Mouse (Mus musculus) liver, postnatal 0 days (tissue): ENCODE measurements around the gene Foxp2. TPM values are rescaled to one million over a fixed set of nuclear protein-coding genes. Genes with fewer than 3 reads are reported as not detected.

Experiments
- ATAC-seq: fragments of 200-750 bp; cut with Nextera tagmentation; 2 replicates; pipeline ENCODE4 v1.8.0; 2017; ENCODE audit warnings: mild to moderate bottlenecking, moderate library complexity
- DNase-seq: peaks from one replicate; pipeline ENCODE4 v3.0.0-alpha.2; 2016
- H3K27ac ChIP-seq: fragments of 300-500 bp; sonication (generic); 2 replicates; pipeline ENCODE4 v1.5.1; 2014; ENCODE audit warnings: antibody characterized with exemption, moderate library complexity, mild to moderate bottlenecking, low read depth
- H3K27me3 ChIP-seq: fragments of 300-500 bp; sonication (generic); 2 replicates; pipeline ENCODE4 v1.6.1; 2014; ENCODE audit warnings: low read length, control low read depth, mixed read lengths; ENCODE audit not compliant: insufficient read depth
- H3K36me3 ChIP-seq: fragments of 300-500 bp; sonication (generic); replicated peaks from 2 replicates; pipeline ENCODE4 v1.6.1; 2014; ENCODE audit warnings: mild to moderate bottlenecking, control low read depth, low read length, moderate library complexity, mixed read lengths; ENCODE audit not compliant: insufficient read depth
- H3K4me1 ChIP-seq: fragments of 300-500 bp; sonication (generic); 2 replicates; pipeline ENCODE4 v1.6.1; 2014; ENCODE audit warnings: antibody characterized with exemption, mild to moderate bottlenecking, control low read depth; ENCODE audit not compliant: insufficient read depth
- H3K4me2 ChIP-seq: fragments of 300-500 bp; sonication (generic); 2 replicates; pipeline ENCODE4 v1.6.1; 2014; ENCODE audit warnings: low read depth, mild to moderate bottlenecking, low read length, moderate library complexity, mixed read lengths
- H3K4me3 ChIP-seq: fragments of 300-500 bp; sonication (generic); 2 replicates; pipeline ENCODE4 v1.5.1; 2014; ENCODE audit warnings: low read depth, low read length
- H3K9ac ChIP-seq: fragments of 300-500 bp; sonication (generic); replicated peaks from 2 replicates; pipeline ENCODE4 v1.6.1; 2014; ENCODE audit warnings: mild to moderate bottlenecking, moderate library complexity
- H3K9me3 ChIP-seq: fragments of 300-500 bp; sonication (generic); 2 replicates; pipeline ENCODE4 v1.6.1; 2016; ENCODE audit warnings: mild to moderate bottlenecking, control low read depth, low read length, mixed read lengths
- CTCF ChIP-seq: sonication (generic); IDR thresholded peaks from 2 replicates; pipeline ENCODE4 v1.5.1; 2016; ENCODE audit warnings: antibody characterized with exemption, low read depth
- EP300 ChIP-seq: IDR thresholded peaks from 2 replicates; pipeline ENCODE4 v1.6.1; 2016; ENCODE audit warnings: antibody characterized with exemption, low read depth, mild to moderate bottlenecking
- WGBS: fragments of 180-500 bp; shearing (Covaris S2); extraction: QIAGEN DNeasy Blood & Tissue Kit; methylation state at CpG from one replicate; pipeline ENCODE4 v1.1.7; 2014; ENCODE audit not compliant: insufficient replicate concordance; 5-methylcytosine and 5-hydroxymethylcytosine counted together
- polyA plus RNA-seq: library from polyadenylated mRNA; unstranded; fragments of >200 nt; fragmentation: Nextera tagmentation; extraction: Ambion mirVana; gene quantifications from 2 replicates; pipeline ENCODE4 v1.2.1, GENCODE M21; 2015

Foxp2 gene
- polyA plus RNA-seq, 1 experiment from 2014 or later = 1.6 TPM

DNA sequence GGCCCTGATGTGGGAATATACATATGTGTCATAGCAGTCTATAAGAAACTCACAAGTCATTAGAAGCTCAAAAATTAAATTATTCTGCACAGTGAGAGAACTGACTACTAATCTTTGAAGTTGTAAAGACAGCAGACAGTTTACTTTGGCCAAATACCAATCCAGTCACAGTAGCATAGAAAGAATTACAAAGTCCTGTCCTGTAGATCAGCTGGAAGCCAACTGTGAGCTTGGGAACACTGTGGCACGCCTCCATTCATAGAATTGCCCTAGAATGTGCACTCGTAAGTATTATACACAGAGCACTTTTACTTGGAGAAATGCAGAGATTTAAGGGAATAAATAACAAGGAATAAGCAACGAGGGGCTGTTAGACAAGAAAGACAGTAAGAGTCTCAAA is 472.5 kb downstream of the Foxp2 start:
- no peak overlapping the region for H3K4me2 ChIP-seq
- ATAC-seq (no peak), DNase-seq (no peak)
- no peaks in the 10 kb centered on the region for H3K9me3 ChIP-seq
- no peak overlapping the region for H3K4me3 ChIP-seq
- WGBS = 61% methylated on average over 3 of the region's 3 CpGs
- TF ChIP-seq CTCF (no peak), EP300 (no peak)
- H3K27ac ChIP-seq = no peak overlapping the region
- no peaks in the 10 kb centered on the region for H3K36me3 ChIP-seq
- no peak overlapping the region for H3K9ac ChIP-seq
- no peaks in the 10 kb centered on the region for H3K27me3 ChIP-seq
- no peaks in the 10 kb centered on the region for H3K4me1 ChIP-seq

DNA sequence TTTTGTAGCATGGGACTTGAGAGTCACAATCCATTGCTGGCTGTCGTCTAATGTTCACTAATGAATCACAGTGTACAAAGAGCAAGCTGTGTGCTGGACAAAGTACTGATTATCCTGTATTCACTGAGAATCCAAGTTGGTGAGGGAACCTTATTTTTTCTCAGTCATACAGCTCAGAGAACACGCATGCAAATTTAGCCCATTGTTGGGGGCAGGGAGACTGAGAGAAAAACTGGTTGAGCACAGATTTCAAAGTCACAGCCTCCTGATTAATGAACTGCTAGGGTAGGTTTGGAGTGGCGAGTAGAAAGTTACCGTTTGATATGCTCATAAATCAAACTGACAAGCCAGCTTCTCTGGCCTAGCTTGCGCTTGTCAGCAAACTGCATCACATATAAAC is 477.1 kb downstream of the Foxp2 start:
- Histone ChIP-seq H3K4me3 (no peak overlapping the region), H3K27me3 (no peaks in the 10 kb centered on the region), H3K36me3 (no peaks in the 10 kb centered on the region), H3K9me3 (no peaks in the 10 kb centered on the region), H3K27ac (no peak overlapping the region), H3K9ac (no peak overlapping the region), H3K4me1 (no peaks in the 10 kb centered on the region), H3K4me2 (no peak overlapping the region)
- TF ChIP-seq EP300 = no peak
- TF ChIP-seq CTCF = no peak
- no peak for ATAC-seq
- WGBS = 74% methylated on average over 5 of the region's 5 CpGs
- no peak for DNase-seq

DNA sequence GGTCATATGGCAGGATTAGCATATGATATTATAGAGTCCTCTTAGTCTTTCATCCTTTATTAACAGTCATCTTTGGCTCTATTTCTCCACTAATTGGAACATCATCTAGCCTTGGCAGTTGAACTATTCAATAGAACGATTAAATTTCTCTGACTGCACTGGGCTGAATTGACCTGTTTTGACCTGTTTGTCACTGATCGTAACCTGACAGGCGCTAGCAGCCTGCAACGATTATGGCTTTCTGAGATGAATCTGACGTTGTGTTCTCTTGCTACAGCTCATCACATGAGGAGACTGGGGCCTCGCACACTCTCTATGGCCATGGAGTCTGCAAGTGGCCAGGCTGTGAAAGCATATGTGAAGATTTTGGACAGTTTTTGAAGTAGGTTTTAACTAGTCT is 495.3 kb downstream of the Foxp2 start:
- H3K27me3 ChIP-seq = no peaks in the 10 kb centered on the region
- no peak overlapping the region for H3K4me3 ChIP-seq
- no peak for DNase-seq
- TF ChIP-seq CTCF (no peak), EP300 (no peak)
- H3K9me3 ChIP-seq = no peaks in the 10 kb centered on the region
- no peak overlapping the region for H3K9ac ChIP-seq
- WGBS = 80% methylated on average over 6 of the region's 6 CpGs
- ATAC-seq = no peak
- H3K36me3 ChIP-seq = no peaks in the 10 kb centered on the region
- H3K4me2 ChIP-seq = no peak overlapping the region
- H3K4me1 ChIP-seq = no peaks in the 10 kb centered on the region
- no peak overlapping the region for H3K27ac ChIP-seq

DNA sequence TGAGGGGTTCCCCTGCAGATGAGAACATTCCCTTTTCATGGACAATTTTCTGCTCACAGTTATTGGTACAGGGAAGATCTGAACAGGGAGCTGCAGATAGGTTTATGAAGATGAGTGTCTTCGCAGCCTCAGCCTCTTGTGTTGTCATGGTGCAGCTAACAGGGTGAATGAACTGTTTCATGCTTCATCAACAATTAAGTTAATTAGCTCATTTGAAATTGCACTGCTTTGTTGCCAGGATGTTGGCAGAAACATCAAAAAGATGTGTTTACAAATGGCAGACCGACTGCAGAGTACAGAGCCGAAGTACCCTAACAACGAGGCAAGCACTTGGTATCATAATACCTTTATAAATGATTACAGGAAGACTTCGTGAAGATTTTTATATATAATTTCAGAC is 496.3 kb downstream of the Foxp2 start:
- Histone ChIP-seq H3K4me3 (no peak overlapping the region), H3K9ac (no peak overlapping the region), H3K4me2 (no peak overlapping the region), H3K36me3 (no peaks in the 10 kb centered on the region), H3K27me3 (no peaks in the 10 kb centered on the region), H3K9me3 (no peaks in the 10 kb centered on the region), H3K27ac (no peak overlapping the region), H3K4me1 (no peaks in the 10 kb centered on the region)
- 76% methylated on average over 5 of the region's 5 CpGs for WGBS
- DNase-seq (no peak), ATAC-seq (no peak)
- TF ChIP-seq EP300 (no peak), CTCF (no peak)

DNA sequence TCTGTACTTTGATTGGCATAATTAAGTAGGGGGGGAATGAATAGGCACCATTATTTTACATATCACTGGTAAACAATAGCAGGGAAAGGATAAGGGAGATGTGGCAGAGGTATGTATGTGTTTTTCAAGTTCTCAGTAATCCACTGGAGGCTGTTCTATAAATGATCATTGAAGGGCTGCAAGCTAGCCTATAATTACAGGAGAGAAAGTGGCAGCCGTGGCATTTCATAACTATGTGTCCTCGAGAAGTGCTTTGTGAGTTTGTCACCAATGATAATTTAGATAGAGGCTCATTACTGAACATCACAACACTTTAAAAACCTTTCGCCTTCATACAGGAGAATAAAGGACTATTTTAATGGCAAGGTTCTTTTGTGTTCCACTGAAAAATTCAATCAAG is 500.0 kb downstream of the Foxp2 start:
- no peak for ATAC-seq
- TF ChIP-seq CTCF (no peak), EP300 (no peak)

DNA sequence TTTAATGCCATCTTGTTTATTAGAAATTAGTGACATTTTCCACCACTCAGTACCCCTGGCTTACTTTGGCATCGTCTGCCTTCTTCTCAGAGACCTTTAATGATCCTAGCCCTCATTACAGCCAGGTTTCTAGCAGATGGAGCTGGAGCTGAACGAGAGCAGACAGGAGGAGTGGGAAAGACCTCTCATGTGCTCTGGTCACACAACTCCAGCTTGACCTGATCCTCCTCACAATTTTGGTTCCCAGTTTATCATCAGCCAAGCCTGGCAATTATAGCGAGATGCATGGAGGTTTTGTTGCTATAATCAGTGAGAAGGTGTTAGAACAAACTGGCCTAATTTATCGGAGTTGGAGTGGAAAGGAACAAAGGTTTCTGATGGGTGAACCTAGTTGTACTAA is 500.9 kb downstream of the Foxp2 start:
- Histone ChIP-seq H3K36me3 (no peaks in the 10 kb centered on the region), H3K4me2 (no peak overlapping the region), H3K4me1 (no peaks in the 10 kb centered on the region), H3K4me3 (no peak overlapping the region), H3K9ac (no peak overlapping the region), H3K9me3 (no peaks in the 10 kb centered on the region), H3K27ac (no peak overlapping the region), H3K27me3 (no peaks in the 10 kb centered on the region)
- 63% methylated on average over 4 of the region's 4 CpGs for WGBS
- ATAC-seq (no peak), DNase-seq (no peak)
- TF ChIP-seq EP300 = no peak
- TF ChIP-seq CTCF = no peak

More for the DNA sequence above, 500.0 kb downstream of the Foxp2 start:
- no peak overlapping the region for H3K9ac ChIP-seq
- H3K27me3 ChIP-seq = no peaks in the 10 kb centered on the region
- no peaks in the 10 kb centered on the region for H3K4me1 ChIP-seq
- no peak overlapping the region for H3K4me3 ChIP-seq
- H3K9me3 ChIP-seq = no peaks in the 10 kb centered on the region
- no peaks in the 10 kb centered on the region for H3K36me3 ChIP-seq
- H3K27ac ChIP-seq = no peak overlapping the region
- DNase-seq = no peak
- no peak overlapping the region for H3K4me2 ChIP-seq
- 75% methylated on average over 3 of the region's 3 CpGs for WGBS

DNA sequence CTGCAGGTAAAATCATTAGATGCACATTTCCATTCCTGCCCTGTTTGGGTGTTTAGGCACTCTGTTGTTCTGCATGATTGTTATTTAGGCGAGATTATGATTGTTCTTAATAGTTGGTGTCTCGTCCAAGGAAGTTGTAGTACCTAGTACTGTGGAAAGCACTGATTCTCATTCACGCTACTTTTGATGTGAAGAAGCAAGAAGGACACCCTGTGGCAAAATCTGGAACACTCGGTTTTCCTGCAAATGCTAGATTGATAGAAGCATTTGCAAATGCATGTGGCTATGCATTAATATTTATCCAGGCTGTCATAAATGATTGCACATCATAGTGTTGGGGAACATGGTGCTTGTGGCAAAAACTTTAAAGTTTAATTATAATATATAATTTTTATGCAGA is 514.0 kb downstream of the Foxp2 start:
- H3K27me3 ChIP-seq = no peaks in the 10 kb centered on the region
- H3K9ac ChIP-seq = no peak overlapping the region
- DNase-seq = no peak
- whole genome bisulfite sequencing = 60% methylated on average over 4 of the region's 4 CpGs
- no peak overlapping the region for H3K27ac ChIP-seq
- ATAC-seq = no peak
- no peaks in the 10 kb centered on the region for H3K36me3 ChIP-seq
- TF ChIP-seq CTCF = no peak
- no peak for TF ChIP-seq EP300
- no peaks in the 10 kb centered on the region for H3K9me3 ChIP-seq
- H3K4me1 ChIP-seq = no peaks in the 10 kb centered on the region
- H3K4me3 ChIP-seq = no peak overlapping the region
- H3K4me2 ChIP-seq = no peak overlapping the region
